Mouse (Mus musculus): ENCODE results near the gene Prkag2. TPM values are rescaled to one million over a fixed set of nuclear protein-coding genes. Genes with fewer than 3 reads are reported as not detected.

Prkag2 gene
- polyA plus RNA-seq, 1 experiment from 2014 or later = 112 TPM

GRCm38 (mm10) chr5:25027673-25028072, 72.8 kb downstream of the Prkag2 start:
- no peak overlapping the region for H3K4me3 ChIP-seq (ENCODE audit: low read depth, low read length)
- H3K27me3 ChIP-seq (ENCODE audit: control insufficient read depth, insufficient read depth, low read depth, low read length) = no peaks in the 10 kb centered on the region
- no peak for ATAC-seq
- no peaks in the 10 kb centered on the region for H3K4me1 ChIP-seq (ENCODE audit: control insufficient read depth, insufficient read depth, low read length)
- no peak overlapping the region for H3K4me2 ChIP-seq (ENCODE audit: low read length)
- H3K27ac ChIP-seq (ENCODE audit: low read length) = no peak overlapping the region
- 69% methylated on average over 4 of the region's 4 CpGs for WGBS
- no peaks in the 10 kb centered on the region for H3K9me3 ChIP-seq (replicated peaks; ENCODE audit: control insufficient read depth, low read length, poor library complexity, severe bottlenecking)
- no peaks in the 10 kb centered on the region for H3K36me3 ChIP-seq (ENCODE audit: control insufficient read depth, insufficient read depth, low read length)
- H3K9ac ChIP-seq (ENCODE audit: low read depth, low read length) = no peak overlapping the region

GRCm38 (mm10) chr5:25025309-25026019, 75.0 kb downstream of the Prkag2 start:
- no peak overlapping the region for H3K4me2 ChIP-seq (ENCODE audit: low read length)
- H3K9ac ChIP-seq (ENCODE audit: low read depth, low read length) = 0 out of 2 replicates have a peak overlapping the region, but pooled peaks have one; percentile 4
- no peaks in the 10 kb centered on the region for H3K36me3 ChIP-seq (ENCODE audit: control insufficient read depth, insufficient read depth, low read length)
- 80% methylated on average over 12 of the region's 12 CpGs for WGBS
- no peak for ATAC-seq
- H3K9me3 ChIP-seq (replicated peaks; ENCODE audit: control insufficient read depth, low read length, poor library complexity, severe bottlenecking) = no peaks in the 10 kb centered on the region
- no peak overlapping the region for H3K27ac ChIP-seq (ENCODE audit: low read length)
- H3K4me1 ChIP-seq (ENCODE audit: control insufficient read depth, insufficient read depth, low read length) = no peaks in the 10 kb centered on the region
- no peaks in the 10 kb centered on the region for H3K27me3 ChIP-seq (ENCODE audit: control insufficient read depth, insufficient read depth, low read depth, low read length)
- H3K4me3 ChIP-seq (ENCODE audit: low read depth, low read length) = no peak overlapping the region

GRCm38 (mm10) chr5:25022904-25023303, 77.5 kb downstream of the Prkag2 start:
- WGBS = 51% methylated on average over 4 of the region's 4 CpGs

GRCm38 (mm10) chr5:25019221-25019620, 81.2 kb downstream of the Prkag2 start:
- no peak overlapping the region for H3K27ac ChIP-seq (ENCODE audit: low read length)
- H3K4me2 ChIP-seq (ENCODE audit: low read length) = no peak overlapping the region
- H3K36me3 ChIP-seq (ENCODE audit: control insufficient read depth, insufficient read depth, low read length) = no peaks in the 10 kb centered on the region
- ATAC-seq = no peak
- no peak overlapping the region for H3K4me3 ChIP-seq (ENCODE audit: low read depth, low read length)
- no peaks in the 10 kb centered on the region for H3K27me3 ChIP-seq (ENCODE audit: control insufficient read depth, insufficient read depth, low read depth, low read length)
- 87% methylated on average over 6 of the region's 6 CpGs for WGBS
- H3K9ac ChIP-seq (ENCODE audit: low read depth, low read length) = no peak overlapping the region
- no peaks in the 10 kb centered on the region for H3K9me3 ChIP-seq (replicated peaks; ENCODE audit: control insufficient read depth, low read length, poor library complexity, severe bottlenecking)
- H3K4me1 ChIP-seq (ENCODE audit: control insufficient read depth, insufficient read depth, low read length) = no peaks in the 10 kb centered on the region

More at GRCm38 (mm10) chr5:25022904-25023303, 77.5 kb downstream of the Prkag2 start:
- no peak overlapping the region for H3K9ac ChIP-seq (ENCODE audit: low read depth, low read length)
- H3K9me3 ChIP-seq (replicated peaks; ENCODE audit: control insufficient read depth, low read length, poor library complexity, severe bottlenecking) = no peaks in the 10 kb centered on the region
- H3K4me1 ChIP-seq (ENCODE audit: control insufficient read depth, insufficient read depth, low read length) = no peaks in the 10 kb centered on the region
- no peak overlapping the region for H3K4me2 ChIP-seq (ENCODE audit: low read length)
- H3K27me3 ChIP-seq (ENCODE audit: control insufficient read depth, insufficient read depth, low read depth, low read length) = no peaks in the 10 kb centered on the region
- H3K27ac ChIP-seq (ENCODE audit: low read length) = no peak overlapping the region
- ATAC-seq = no peak
- H3K36me3 ChIP-seq (ENCODE audit: control insufficient read depth, insufficient read depth, low read length) = no peaks in the 10 kb centered on the region
- H3K4me3 ChIP-seq (ENCODE audit: low read depth, low read length) = no peak overlapping the region

GRCm38 (mm10) chr5:25012134-25012533, 88.3 kb downstream of the Prkag2 start:
- WGBS = 90% methylated on average over 4 of the region's 4 CpGs
- no peak for ATAC-seq
- H3K9ac ChIP-seq (ENCODE audit: low read depth, low read length) = no peak overlapping the region

GRCm38 (mm10) chr5:25011019-25011485, 89.4 kb downstream of the Prkag2 start:
- H3K4me3 ChIP-seq (ENCODE audit: low read depth, low read length) = no peak overlapping the region
- peak overlapping the region; percentile 50 for H3K4me2 ChIP-seq (ENCODE audit: low read length)
- ATAC-seq = peak; percentile 82
- H3K9ac ChIP-seq (ENCODE audit: low read depth, low read length) = peak overlapping the region; percentile 50
- H3K27me3 ChIP-seq (ENCODE audit: control insufficient read depth, insufficient read depth, low read depth, low read length) = no peaks in the 10 kb centered on the region
- WGBS = 12% methylated on average over 8 of the region's 8 CpGs
- H3K36me3 ChIP-seq (ENCODE audit: control insufficient read depth, insufficient read depth, low read length) = no peaks in the 10 kb centered on the region
- H3K27ac ChIP-seq (ENCODE audit: low read length) = no peak overlapping the region
- H3K9me3 ChIP-seq (replicated peaks; ENCODE audit: control insufficient read depth, low read length, poor library complexity, severe bottlenecking) = no peaks in the 10 kb centered on the region
- H3K4me1 ChIP-seq (ENCODE audit: control insufficient read depth, insufficient read depth, low read length) = peaks cover 7% of the 10 kb centered on the region

More at GRCm38 (mm10) chr5:25012134-25012533, 88.3 kb downstream of the Prkag2 start:
- Histone ChIP-seq H3K27ac (ENCODE audit: low read length) (no peak overlapping the region), H3K27me3 (ENCODE audit: control insufficient read depth, insufficient read depth, low read depth, low read length) (no peaks in the 10 kb centered on the region), H3K9me3 (replicated peaks; ENCODE audit: control insufficient read depth, low read length, poor library complexity, severe bottlenecking) (no peaks in the 10 kb centered on the region), H3K4me3 (ENCODE audit: low read depth, low read length) (no peak overlapping the region), H3K4me2 (ENCODE audit: low read length) (no peak overlapping the region), H3K4me1 (ENCODE audit: control insufficient read depth, insufficient read depth, low read length) (peaks cover 7% of the 10 kb centered on the region), H3K36me3 (ENCODE audit: control insufficient read depth, insufficient read depth, low read length) (no peaks in the 10 kb centered on the region)

- no peak overlapping the region for H3K4me3 ChIP-seq (ENCODE audit: low read depth, low read length)
- no peak overlapping the region for H3K27ac ChIP-seq (ENCODE audit: low read length)
- peak; percentile 56 for ATAC-seq
- H3K4me2 ChIP-seq (ENCODE audit: low read length) = peak overlapping the region; percentile 50
- peaks cover 7% of the 10 kb centered on the region for H3K4me1 ChIP-seq (ENCODE audit: control insufficient read depth, insufficient read depth, low read length)
- 1% methylated on average over 9 of the region's 9 CpGs for WGBS
- no peaks in the 10 kb centered on the region for H3K36me3 ChIP-seq (ENCODE audit: control insufficient read depth, insufficient read depth, low read length)
- no peaks in the 10 kb centered on the region for H3K27me3 ChIP-seq (ENCODE audit: control insufficient read depth, insufficient read depth, low read depth, low read length)
- H3K9me3 ChIP-seq (replicated peaks; ENCODE audit: control insufficient read depth, low read length, poor library complexity, severe bottlenecking) = no peaks in the 10 kb centered on the region
- no peak overlapping the region for H3K9ac ChIP-seq (ENCODE audit: low read depth, low read length)
These were observed 90.0 kb downstream of the Prkag2 start for GRCm38 (mm10) chr5:25010438-25010892.

- Histone ChIP-seq H3K4me3 (ENCODE audit: low read depth, low read length) (no peak overlapping the region), H3K4me1 (ENCODE audit: control insufficient read depth, insufficient read depth, low read length) (peaks cover 7% of the 10 kb centered on the region), H3K9me3 (replicated peaks; ENCODE audit: control insufficient read depth, low read length, poor library complexity, severe bottlenecking) (no peaks in the 10 kb centered on the region), H3K27ac (ENCODE audit: low read length) (no peak overlapping the region), H3K9ac (ENCODE audit: low read depth, low read length) (no peak overlapping the region), H3K27me3 (ENCODE audit: control insufficient read depth, insufficient read depth, low read depth, low read length) (no peaks in the 10 kb centered on the region), H3K4me2 (ENCODE audit: low read length) (no peak overlapping the region), H3K36me3 (ENCODE audit: control insufficient read depth, insufficient read depth, low read length) (no peaks in the 10 kb centered on the region)
- 31% methylated on average over 3 of the region's 3 CpGs for WGBS
- ATAC-seq = no peak
These were observed 90.7 kb downstream of the Prkag2 start for GRCm38 (mm10) chr5:25009770-25010169.

- Histone ChIP-seq H3K36me3 (ENCODE audit: control insufficient read depth, insufficient read depth, low read length) (no peaks in the 10 kb centered on the region), H3K9me3 (replicated peaks; ENCODE audit: control insufficient read depth, low read length, poor library complexity, severe bottlenecking) (no peaks in the 10 kb centered on the region), H3K9ac (ENCODE audit: low read depth, low read length) (no peak overlapping the region), H3K4me3 (ENCODE audit: low read depth, low read length) (no peak overlapping the region), H3K27ac (ENCODE audit: low read length) (no peak overlapping the region), H3K4me1 (ENCODE audit: control insufficient read depth, insufficient read depth, low read length) (peaks cover 7% of the 10 kb centered on the region), H3K27me3 (ENCODE audit: control insufficient read depth, insufficient read depth, low read depth, low read length) (no peaks in the 10 kb centered on the region), H3K4me2 (ENCODE audit: low read length) (no peak overlapping the region)
- 46% methylated on average over 3 of the region's 3 CpGs for WGBS
- ATAC-seq = no peak
These were observed 91.5 kb downstream of the Prkag2 start for GRCm38 (mm10) chr5:25008966-25009365.

Data from midbrain, embryonic 16.5 days (tissue).